Mouse (Mus musculus) hindbrain, embryonic 11.5 days (tissue): ENCODE results near the gene Nup214. TPM values are rescaled to one million over a fixed set of nuclear protein-coding genes. Genes with fewer than 3 reads are reported as not detected.

Experiments
- ATAC-seq: fragments of 200-750 bp; cut with Nextera tagmentation; 2 replicates; pipeline ENCODE4 v1.8.0; 2017; ENCODE audit warnings: mild to moderate bottlenecking, moderate TSS enrichment, moderate library complexity; ENCODE audit not compliant: low FRiP score
- DNase-seq: peaks from one replicate; pipeline ENCODE4 v3.0.0-alpha.2; 2015; ENCODE audit warnings: low spot score
- H3K27ac ChIP-seq: fragments of 300-500 bp; sonication (generic); 2 replicates; pipeline ENCODE4 v1.5.1; 2014; ENCODE audit warnings: mild to moderate bottlenecking, low read depth, low read length
- H3K27me3 ChIP-seq: fragments of 300-500 bp; sonication (generic); 2 replicates; pipeline ENCODE4 v1.6.1; 2014; ENCODE audit warnings: mild to moderate bottlenecking, low read length, moderate library complexity, mixed read lengths; ENCODE audit not compliant: control insufficient read depth, insufficient read depth
- H3K36me3 ChIP-seq: fragments of 300-500 bp; sonication (generic); 2 replicates; pipeline ENCODE4 v1.6.1; 2014; ENCODE audit warnings: mild to moderate bottlenecking, low read length, moderate library complexity, mixed read lengths; ENCODE audit not compliant: control insufficient read depth, insufficient read depth
- H3K4me1 ChIP-seq: fragments of 300-500 bp; sonication (generic); replicated peaks from 2 replicates; pipeline ENCODE4 v1.6.1; 2014; ENCODE audit warnings: low read length, mixed read lengths; ENCODE audit not compliant: control insufficient read depth, insufficient read depth
- H3K4me2 ChIP-seq: fragments of 300-500 bp; sonication (generic); replicated peaks from 2 replicates; pipeline ENCODE4 v1.6.1; 2014; ENCODE audit warnings: mild to moderate bottlenecking, low read depth, low read length
- H3K4me3 ChIP-seq: fragments of 300-500 bp; sonication (generic); 2 replicates; pipeline ENCODE4 v1.5.1; 2014; ENCODE audit warnings: low read depth, low read length
- H3K9ac ChIP-seq: fragments of 300-500 bp; sonication (generic); 2 replicates; pipeline ENCODE4 v1.6.1; 2014; ENCODE audit warnings: low read depth, low read length
- H3K9me3 ChIP-seq: fragments of 300-500 bp; sonication (generic); 2 replicates; pipeline ENCODE4 v1.6.1; 2016; ENCODE audit warnings: low read length; ENCODE audit not compliant: control insufficient read depth
- WGBS: fragments of 180-500 bp; shearing (Covaris S2); extraction: QIAGEN DNeasy Blood & Tissue Kit; methylation state at CpG from one replicate; pipeline ENCODE4 v1.1.7; 2014; 5-methylcytosine and 5-hydroxymethylcytosine counted together
- polyA plus RNA-seq: library from polyadenylated mRNA; unstranded; fragments of >200 nt; fragmentation: Nextera tagmentation; extraction: Ambion mirVana; gene quantifications from 2 replicates; pipeline ENCODE4 v1.2.1, GENCODE M21; 2014

The Nup214 gene
- polyA plus RNA-seq, 1 experiment from 2014 or later = 76.1 TPM

- 0 out of 2 replicates have a peak, but pooled peaks cover 12% of the 10 kb centered on the region for H3K36me3 ChIP-seq
- H3K4me3 ChIP-seq = no peak overlapping the region
- no peak overlapping the region for H3K9ac ChIP-seq
- no peaks in the 10 kb centered on the region for H3K27me3 ChIP-seq
- ATAC-seq (no peak), DNase-seq (no peak)
- no peak overlapping the region for H3K4me2 ChIP-seq
- H3K4me1 ChIP-seq = no peaks in the 10 kb centered on the region
- WGBS = 86% methylated on average over 2 of the region's 2 CpGs
- no peaks in the 10 kb centered on the region for H3K9me3 ChIP-seq
- H3K27ac ChIP-seq = no peak overlapping the region
These were observed 66.9 kb downstream of the Nup214 start for GRCm38 (mm10) chr2:32041087-32041486.

GRCm38 (mm10) chr2:32043836-32044235 is 69.6 kb downstream of the Nup214 start:
- no peak overlapping the region for H3K9ac ChIP-seq
- no peak overlapping the region for H3K4me2 ChIP-seq
- 0 out of 2 replicates have a peak, but pooled peaks cover 12% of the 10 kb centered on the region for H3K36me3 ChIP-seq
- no peaks in the 10 kb centered on the region for H3K27me3 ChIP-seq
- no peaks in the 10 kb centered on the region for H3K9me3 ChIP-seq
- H3K4me3 ChIP-seq = no peak overlapping the region
- WGBS = 76% methylated on average over 5 of the region's 5 CpGs
- ATAC-seq = no peak
- H3K4me1 ChIP-seq = no peaks in the 10 kb centered on the region
- H3K27ac ChIP-seq = no peak overlapping the region
- no peak for DNase-seq

- 0 out of 2 replicates have a peak, but pooled peaks cover 8% of the 10 kb centered on the region for H3K36me3 ChIP-seq
- no peaks in the 10 kb centered on the region for H3K27me3 ChIP-seq
- DNase-seq (no peak), ATAC-seq (no peak)
- no peak overlapping the region for H3K4me3 ChIP-seq
- no peak overlapping the region for H3K27ac ChIP-seq
- 82% methylated on average over 6 of the region's 6 CpGs for WGBS
- H3K9me3 ChIP-seq = no peaks in the 10 kb centered on the region
- H3K4me2 ChIP-seq = no peak overlapping the region
- no peaks in the 10 kb centered on the region for H3K4me1 ChIP-seq
- no peak overlapping the region for H3K9ac ChIP-seq
These were observed 71.1 kb downstream of the Nup214 start for GRCm38 (mm10) chr2:32045375-32045774.

- DNase-seq (no peak), ATAC-seq (no peak)
- Histone ChIP-seq H3K27ac (no peak overlapping the region), H3K4me2 (no peak overlapping the region), H3K9me3 (no peaks in the 10 kb centered on the region), H3K4me3 (no peak overlapping the region), H3K36me3 (0 out of 2 replicates have a peak, but pooled peaks cover 8% of the 10 kb centered on the region), H3K9ac (no peak overlapping the region), H3K4me1 (no peaks in the 10 kb centered on the region), H3K27me3 (no peaks in the 10 kb centered on the region)
- WGBS = 90% methylated on average over 10 of the region's 10 CpGs
These were observed 71.8 kb downstream of the Nup214 start for GRCm38 (mm10) chr2:32046009-32046408.

GRCm38 (mm10) chr2:32047323-32047722 is 73.1 kb downstream of the Nup214 start:
- WGBS = 95% methylated on average over 10 of the region's 10 CpGs

GRCm38 (mm10) chr2:32051791-32052190 is 77.6 kb downstream of the Nup214 start:
- 83% methylated on average over 8 of the region's 8 CpGs for WGBS
- H3K36me3 ChIP-seq = peaks cover 18% of the 10 kb centered on the region; the same call in 1 of the 2 replicates
- H3K4me3 ChIP-seq = no peak overlapping the region

More at GRCm38 (mm10) chr2:32047323-32047722, 73.1 kb downstream of the Nup214 start:
- Histone ChIP-seq H3K36me3 (peaks cover 15% of the 10 kb centered on the region; the same call in 1 of the 2 replicates), H3K27me3 (no peaks in the 10 kb centered on the region), H3K9me3 (no peaks in the 10 kb centered on the region), H3K4me2 (no peak overlapping the region), H3K9ac (no peak overlapping the region), H3K4me1 (no peaks in the 10 kb centered on the region), H3K4me3 (no peak overlapping the region), H3K27ac (no peak overlapping the region)
- DNase-seq (no peak), ATAC-seq (no peak)

GRCm38 (mm10) chr2:32052418-32052817 is 78.2 kb downstream of the Nup214 start:
- ATAC-seq (no peak), DNase-seq (no peak)
- H3K27ac ChIP-seq = no peak overlapping the region
- no peak overlapping the region for H3K9ac ChIP-seq
- peaks cover 18% of the 10 kb centered on the region; the same call in 1 of the 2 replicates for H3K36me3 ChIP-seq
- no peak overlapping the region for H3K4me2 ChIP-seq
- no peaks in the 10 kb centered on the region for H3K4me1 ChIP-seq
- no peaks in the 10 kb centered on the region for H3K27me3 ChIP-seq
- H3K4me3 ChIP-seq = no peak overlapping the region
- WGBS = 93% methylated on average over 7 of the region's 7 CpGs
- H3K9me3 ChIP-seq = no peaks in the 10 kb centered on the region

More at GRCm38 (mm10) chr2:32051791-32052190, 77.6 kb downstream of the Nup214 start:
- Histone ChIP-seq H3K9me3 (no peaks in the 10 kb centered on the region), H3K27me3 (no peaks in the 10 kb centered on the region), H3K27ac (no peak overlapping the region), H3K4me2 (no peak overlapping the region), H3K9ac (no peak overlapping the region), H3K4me1 (no peaks in the 10 kb centered on the region)
- DNase-seq = no peak
- no peak for ATAC-seq

GRCm38 (mm10) chr2:32055357-32055965 is 81.2 kb downstream of the Nup214 start:
- Histone ChIP-seq H3K9me3 (no peaks in the 10 kb centered on the region), H3K27me3 (no peaks in the 10 kb centered on the region; the same call in 1 of the 2 replicates), H3K36me3 (peaks cover 13% of the 10 kb centered on the region; the same call in 1 of the 2 replicates), H3K4me2 (no peak overlapping the region), H3K4me1 (no peaks in the 10 kb centered on the region), H3K4me3 (no peak overlapping the region), H3K9ac (no peak overlapping the region), H3K27ac (no peak overlapping the region)
- 51% methylated on average over 7 of the region's 7 CpGs for WGBS
- DNase-seq (peak; percentile 20), ATAC-seq (no peak)

GRCm38 (mm10) chr2:32056524-32056923 is 82.3 kb downstream of the Nup214 start:
- 89% methylated on average over 10 of the region's 10 CpGs for WGBS
- no peaks in the 10 kb centered on the region; the same call in 1 of the 2 replicates for H3K27me3 ChIP-seq
- ATAC-seq (no peak), DNase-seq (no peak)
- peaks cover 12% of the 10 kb centered on the region; the same call in 1 of the 2 replicates for H3K36me3 ChIP-seq
- no peaks in the 10 kb centered on the region for H3K4me1 ChIP-seq
- H3K9me3 ChIP-seq = no peaks in the 10 kb centered on the region
- no peak overlapping the region for H3K4me3 ChIP-seq
- H3K4me2 ChIP-seq = no peak overlapping the region
- H3K27ac ChIP-seq = no peak overlapping the region
- no peak overlapping the region for H3K9ac ChIP-seq
